Mouse (Mus musculus): ENCODE data around the gene Chl1. TPM values are rescaled to one million over a fixed set of nuclear protein-coding genes. Genes with fewer than 3 reads are reported as not detected.
A peak's percentile ranks its signal among the peaks of the same experiment; 100 is the strongest.

The Chl1 gene
- total and polyA plus RNA-seq, 2 experiments from 2014 or later = 157 to 172 TPM

GRCm38 (mm10) chr6:103559344-103559743 lies 49.0 kb downstream of the Chl1 start:
- Histone ChIP-seq H3K4me3 (ENCODE audit: low read length) (no peak overlapping the region), H3K4me1 (ENCODE audit: insufficient read depth, low read length) (peaks cover 18% of the 10 kb centered on the region), H3K27ac (peak overlapping the region; percentile 74), H3K4me2 (ENCODE audit: low read depth, low read length) (peak overlapping the region; percentile 44), H3K36me3 (ENCODE audit: insufficient read depth, low read length) (no peaks in the 10 kb centered on the region), H3K9ac (replicated peaks; ENCODE audit: low read length) (no peak overlapping the region), H3K27me3 (ENCODE audit: insufficient read depth, low read length) (no peaks in the 10 kb centered on the region), H3K9me3 (ENCODE audit: low read length) (no peaks in the 10 kb centered on the region)
- ATAC-seq (no peak), DNase-seq (ENCODE audit: low spot score) (peak; percentile 12)
- TF ChIP-seq CTCF (IDR thresholded peaks at IDR 0.05; ENCODE audit: low read depth) = no peak
- WGBS = 20% methylated on average over 2 of the region's 2 CpGs

GRCm38 (mm10) chr6:103564811-103565210 lies 54.4 kb downstream of the Chl1 start:
- no peak for TF ChIP-seq CTCF (IDR thresholded peaks at IDR 0.05; ENCODE audit: low read depth)
- ATAC-seq (no peak), DNase-seq (ENCODE audit: low spot score) (no peak)
- Histone ChIP-seq H3K27me3 (ENCODE audit: insufficient read depth, low read length) (no peaks in the 10 kb centered on the region), H3K27ac (no peak overlapping the region), H3K4me1 (ENCODE audit: insufficient read depth, low read length) (no peaks in the 10 kb centered on the region; the same call in 1 of the 2 replicates), H3K4me2 (ENCODE audit: low read depth, low read length) (no peak overlapping the region), H3K4me3 (ENCODE audit: low read length) (no peak overlapping the region), H3K36me3 (ENCODE audit: insufficient read depth, low read length) (no peaks in the 10 kb centered on the region), H3K9ac (replicated peaks; ENCODE audit: low read length) (no peak overlapping the region), H3K9me3 (ENCODE audit: low read length) (no peaks in the 10 kb centered on the region)
- WGBS = 49% methylated on average over 6 of the region's 6 CpGs

GRCm38 (mm10) chr6:103567247-103567646 lies 56.9 kb downstream of the Chl1 start:
- no peaks in the 10 kb centered on the region for H3K9me3 ChIP-seq (ENCODE audit: low read length)
- 6% methylated on average over 2 of the region's 2 CpGs for WGBS
- no peak overlapping the region for H3K9ac ChIP-seq (replicated peaks; ENCODE audit: low read length)
- DNase-seq (ENCODE audit: low spot score) (peak; percentile 26), ATAC-seq (peak; percentile 70; the same call in 1 of the 2 replicates)
- H3K4me2 ChIP-seq (ENCODE audit: low read depth, low read length) = no peak overlapping the region
- no peaks in the 10 kb centered on the region for H3K36me3 ChIP-seq (ENCODE audit: insufficient read depth, low read length)
- no peak overlapping the region for H3K4me3 ChIP-seq (ENCODE audit: low read length)
- no peak overlapping the region for H3K27ac ChIP-seq
- H3K4me1 ChIP-seq (ENCODE audit: insufficient read depth, low read length) = no peaks in the 10 kb centered on the region
- no peaks in the 10 kb centered on the region for H3K27me3 ChIP-seq (ENCODE audit: insufficient read depth, low read length)
- TF ChIP-seq CTCF (IDR thresholded peaks at IDR 0.05; ENCODE audit: low read depth) = no peak

GRCm38 (mm10) chr6:103572659-103573058 lies 62.3 kb downstream of the Chl1 start:
- no peak for DNase-seq (ENCODE audit: low spot score)
- Histone ChIP-seq H3K9ac (replicated peaks; ENCODE audit: low read length) (no peak overlapping the region), H3K27ac (no peak overlapping the region), H3K4me1 (ENCODE audit: insufficient read depth, low read length) (no peaks in the 10 kb centered on the region), H3K4me3 (ENCODE audit: low read length) (no peak overlapping the region), H3K9me3 (ENCODE audit: low read length) (no peaks in the 10 kb centered on the region), H3K4me2 (ENCODE audit: low read depth, low read length) (no peak overlapping the region), H3K27me3 (ENCODE audit: insufficient read depth, low read length) (no peaks in the 10 kb centered on the region), H3K36me3 (ENCODE audit: insufficient read depth, low read length) (no peaks in the 10 kb centered on the region)
- no peak for ATAC-seq
- no peak for TF ChIP-seq CTCF (IDR thresholded peaks at IDR 0.05; ENCODE audit: low read depth)
- 85% methylated on average over 1 of the region's 1 CpGs for WGBS

GRCm38 (mm10) chr6:103584224-103584623 lies 73.8 kb downstream of the Chl1 start:
- Histone ChIP-seq H3K9ac (replicated peaks; ENCODE audit: low read length) (no peak overlapping the region), H3K4me3 (ENCODE audit: low read length) (no peak overlapping the region), H3K36me3 (ENCODE audit: insufficient read depth, low read length) (no peaks in the 10 kb centered on the region), H3K9me3 (ENCODE audit: low read length) (no peaks in the 10 kb centered on the region), H3K4me2 (ENCODE audit: low read depth, low read length) (no peak overlapping the region), H3K4me1 (ENCODE audit: insufficient read depth, low read length) (no peaks in the 10 kb centered on the region), H3K27ac (no peak overlapping the region), H3K27me3 (ENCODE audit: insufficient read depth, low read length) (no peaks in the 10 kb centered on the region)
- DNase-seq (ENCODE audit: low spot score) (no peak), ATAC-seq (no peak)
- WGBS = 58% methylated on average over 1 of the region's 1 CpGs
- no peak for TF ChIP-seq CTCF (IDR thresholded peaks at IDR 0.05; ENCODE audit: low read depth)

GRCm38 (mm10) chr6:103585667-103586066 lies 75.3 kb downstream of the Chl1 start:
- DNase-seq (ENCODE audit: low spot score) (no peak), ATAC-seq (peak; percentile 62; the same call in 1 of the 2 replicates)
- no peak overlapping the region for H3K27ac ChIP-seq
- H3K4me2 ChIP-seq (ENCODE audit: low read depth, low read length) = no peak overlapping the region
- no peaks in the 10 kb centered on the region for H3K27me3 ChIP-seq (ENCODE audit: insufficient read depth, low read length)
- H3K4me3 ChIP-seq (ENCODE audit: low read length) = no peak overlapping the region
- no peak overlapping the region for H3K9ac ChIP-seq (replicated peaks; ENCODE audit: low read length)
- 23% methylated on average over 1 of the region's 1 CpGs for WGBS
- no peak for TF ChIP-seq CTCF (IDR thresholded peaks at IDR 0.05; ENCODE audit: low read depth)
- no peaks in the 10 kb centered on the region for H3K4me1 ChIP-seq (ENCODE audit: insufficient read depth, low read length)
- H3K36me3 ChIP-seq (ENCODE audit: insufficient read depth, low read length) = no peaks in the 10 kb centered on the region
- no peaks in the 10 kb centered on the region for H3K9me3 ChIP-seq (ENCODE audit: low read length)

- Histone ChIP-seq H3K9ac (replicated peaks; ENCODE audit: low read length) (no peak overlapping the region), H3K4me2 (ENCODE audit: low read depth, low read length) (no peak overlapping the region), H3K27me3 (ENCODE audit: insufficient read depth, low read length) (no peaks in the 10 kb centered on the region), H3K27ac (no peak overlapping the region), H3K4me3 (ENCODE audit: low read length) (no peak overlapping the region), H3K9me3 (ENCODE audit: low read length) (no peaks in the 10 kb centered on the region), H3K36me3 (ENCODE audit: insufficient read depth, low read length) (no peaks in the 10 kb centered on the region), H3K4me1 (ENCODE audit: insufficient read depth, low read length) (no peaks in the 10 kb centered on the region)
- no peak for TF ChIP-seq CTCF (IDR thresholded peaks at IDR 0.05; ENCODE audit: low read depth)
- no peak for DNase-seq (ENCODE audit: low spot score)
- WGBS = 78% methylated on average over 1 of the region's 1 CpGs
- no peak for ATAC-seq
These were observed 75.7 kb downstream of the Chl1 start for GRCm38 (mm10) chr6:103586081-103586480.

Data from hindbrain, postnatal 0 days (tissue).